Mouse (Mus musculus) ES-Bruce4 (cell line): ENCODE results near the gene Gc. TPM values are rescaled to one million over a fixed set of nuclear protein-coding genes. Genes with fewer than 3 reads are reported as not detected.

ENCODE experiments used
- H3K27ac ChIP-seq: 2 replicates; pipeline ENCODE4 v1.5.1; 2012; ENCODE audit warnings: low read length, inconsistent platforms; ENCODE audit not compliant: insufficient read depth
- H3K27me3 ChIP-seq: 2 replicates; pipeline ENCODE4 v1.6.1; 2012; ENCODE audit warnings: mild to moderate bottlenecking, low read length, inconsistent platforms; ENCODE audit not compliant: control insufficient read depth, poor library complexity, insufficient read depth, severe bottlenecking
- H3K36me3 ChIP-seq: 2 replicates; pipeline ENCODE4 v1.6.1; 2012; ENCODE audit warnings: inconsistent platforms, mild to moderate bottlenecking, low read length, moderate library complexity; ENCODE audit not compliant: control insufficient read depth, poor library complexity, insufficient read depth, severe bottlenecking
- H3K4me1 ChIP-seq: one replicate; pipeline ENCODE4 v1.8.1; 2011; ENCODE audit warnings: low read length; ENCODE audit not compliant: control insufficient read depth, insufficient read depth
- H3K4me3 ChIP-seq: 2 replicates; pipeline ENCODE4 v1.5.1; 2011; ENCODE audit warnings: low read depth, mild to moderate bottlenecking, low read length
- H3K9ac ChIP-seq: 2 replicates; pipeline ENCODE4 v1.6.1; 2012; ENCODE audit warnings: low read depth, mild to moderate bottlenecking, inconsistent platforms; ENCODE audit not compliant: poor library complexity, severe bottlenecking
- H3K9me3 ChIP-seq: replicated peaks from 2 replicates; pipeline ENCODE4 v1.6.1; 2012; ENCODE audit warnings: mild to moderate bottlenecking, low read length, inconsistent platforms; ENCODE audit not compliant: control insufficient read depth, poor library complexity, insufficient read depth, severe bottlenecking
- CTCF ChIP-seq: IDR thresholded peaks from one replicate; pipeline ENCODE4 v1.8.1; 2011; ENCODE audit warnings: low read depth, low read length
- EP300 ChIP-seq: IDR thresholded peaks from 2 replicates; pipeline ENCODE4 v1.6.1; 2011; ENCODE audit warnings: low read depth, low read length; ENCODE audit not compliant: insufficient read depth
- POLR2A ChIP-seq: IDR thresholded peaks from one replicate; pipeline ENCODE4 v1.8.1; 2011; ENCODE audit warnings: low read length; ENCODE audit not compliant: insufficient read depth
- polyA plus RNA-seq: library from polyadenylated mRNA; stranded (reverse); fragments of >200 nt; gene quantifications from 2 replicates; pipeline ENCODE4 v1.2.4, GENCODE M21; 2011; ENCODE audit warnings: low read depth; ENCODE audit not compliant: missing spikeins, insufficient read depth, insufficient read length

Gc gene
- polyA plus RNA-seq, 1 experiment, result 2.9 TPM

GRCm38 (mm10) chr5:89466275-89466674 is 8.6 kb upstream of the Gc start:
- no peak overlapping the region for H3K9ac ChIP-seq
- no peaks in the 10 kb centered on the region for H3K9me3 ChIP-seq
- no peak overlapping the region for H3K4me3 ChIP-seq
- no peak overlapping the region for H3K27ac ChIP-seq
- H3K27me3 ChIP-seq, result no peaks in the 10 kb centered on the region
- H3K4me1 ChIP-seq, result no peaks in the 10 kb centered on the region
- TF ChIP-seq POLR2A (no peak), EP300 (no peak), CTCF (no peak)
- no peaks in the 10 kb centered on the region for H3K36me3 ChIP-seq

- Histone ChIP-seq H3K27me3 (no peaks in the 10 kb centered on the region), H3K9me3 (no peaks in the 10 kb centered on the region), H3K4me1 (no peaks in the 10 kb centered on the region), H3K9ac (no peak overlapping the region), H3K36me3 (no peaks in the 10 kb centered on the region), H3K4me3 (no peak overlapping the region), H3K27ac (no peak overlapping the region)
- TF ChIP-seq POLR2A (no peak), EP300 (no peak)
These were observed 4.1 kb upstream of the Gc start for GRCm38 (mm10) chr5:89461817-89462216.

GRCm38 (mm10) chr5:89459591-89459990 is 1.9 kb upstream of the Gc start:
- Histone ChIP-seq H3K36me3 (no peaks in the 10 kb centered on the region), H3K4me3 (no peak overlapping the region), H3K9ac (no peak overlapping the region), H3K4me1 (no peaks in the 10 kb centered on the region), H3K27me3 (no peaks in the 10 kb centered on the region), H3K9me3 (no peaks in the 10 kb centered on the region), H3K27ac (no peak overlapping the region)
- TF ChIP-seq EP300, result no peak
- no peak for TF ChIP-seq CTCF
- no peak for TF ChIP-seq POLR2A

GRCm38 (mm10) chr5:89458987-89459386 is 1.3 kb upstream of the Gc start:
- Histone ChIP-seq H3K27ac (no peak overlapping the region), H3K36me3 (no peaks in the 10 kb centered on the region), H3K9ac (no peak overlapping the region), H3K27me3 (no peaks in the 10 kb centered on the region), H3K9me3 (no peaks in the 10 kb centered on the region), H3K4me3 (no peak overlapping the region), H3K4me1 (no peaks in the 10 kb centered on the region)
- TF ChIP-seq POLR2A, result no peak
- TF ChIP-seq EP300, result no peak
- TF ChIP-seq CTCF, result no peak

GRCm38 (mm10) chr5:89455526-89455925 is 2.2 kb downstream of the Gc start:
- TF ChIP-seq CTCF (peak; percentile 90), EP300 (no peak)
- H3K4me1 ChIP-seq, result no peaks in the 10 kb centered on the region
- H3K9ac ChIP-seq, result no peak overlapping the region
- H3K27ac ChIP-seq, result no peak overlapping the region
- H3K27me3 ChIP-seq, result no peaks in the 10 kb centered on the region
- H3K36me3 ChIP-seq, result no peaks in the 10 kb centered on the region
- no peaks in the 10 kb centered on the region for H3K9me3 ChIP-seq
- no peak overlapping the region for H3K4me3 ChIP-seq

GRCm38 (mm10) chr5:89450798-89451197 is 6.9 kb downstream of the Gc start:
- Histone ChIP-seq H3K36me3 (no peaks in the 10 kb centered on the region), H3K4me1 (no peaks in the 10 kb centered on the region), H3K9ac (no peak overlapping the region), H3K4me3 (no peak overlapping the region), H3K9me3 (no peaks in the 10 kb centered on the region), H3K27me3 (no peaks in the 10 kb centered on the region), H3K27ac (no peak overlapping the region)
- TF ChIP-seq EP300, result no peak

- TF ChIP-seq POLR2A (no peak), EP300 (no peak), CTCF (no peak)
- Histone ChIP-seq H3K36me3 (no peaks in the 10 kb centered on the region), H3K27me3 (no peaks in the 10 kb centered on the region), H3K9me3 (no peaks in the 10 kb centered on the region), H3K9ac (no peak overlapping the region), H3K4me3 (no peak overlapping the region), H3K27ac (no peak overlapping the region), H3K4me1 (no peaks in the 10 kb centered on the region)
These were observed 8.4 kb downstream of the Gc start for GRCm38 (mm10) chr5:89449325-89449724.
